Mouse (Mus musculus) stomach, postnatal 0 days (tissue): ENCODE measurements around the gene Nmb. TPM values are rescaled to one million over a fixed set of nuclear protein-coding genes. Genes with fewer than 3 reads are reported as not detected.

Source experiments
- ATAC-seq: fragments of 200-750 bp; cut with Nextera tagmentation; 2 replicates; pipeline ENCODE4 v1.8.0; 2017; ENCODE audit not compliant: low FRiP score, low TSS enrichment
- DNase-seq: peaks from one replicate; pipeline ENCODE4 v3.0.0-alpha.2; 2016; ENCODE audit warnings: low spot score
- H3K27ac ChIP-seq: fragments of 300-500 bp; sonication (generic); replicated peaks from 2 replicates; pipeline ENCODE4 v1.5.1; 2014; ENCODE audit warnings: mild to moderate bottlenecking, control low read depth
- H3K27me3 ChIP-seq: fragments of 300-500 bp; sonication (generic); 2 replicates; pipeline ENCODE4 v1.6.1; 2014; ENCODE audit warnings: low read length; ENCODE audit not compliant: control insufficient read depth, insufficient read depth
- H3K36me3 ChIP-seq: fragments of 300-500 bp; sonication (generic); 2 replicates; pipeline ENCODE4 v1.6.1; 2014; ENCODE audit warnings: low read length, mixed read lengths; ENCODE audit not compliant: control insufficient read depth, insufficient read depth
- H3K4me1 ChIP-seq: fragments of 300-500 bp; sonication (generic); replicated peaks from 2 replicates; pipeline ENCODE4 v1.6.1; 2014; ENCODE audit warnings: antibody characterized with exemption; ENCODE audit not compliant: control insufficient read depth, insufficient read depth
- H3K4me2 ChIP-seq: fragments of 300-500 bp; sonication (generic); replicated peaks from 2 replicates; pipeline ENCODE4 v1.6.1; 2014; ENCODE audit warnings: low read depth, mild to moderate bottlenecking, control low read depth, moderate library complexity
- H3K4me3 ChIP-seq: fragments of 300-500 bp; sonication (generic); 2 replicates; pipeline ENCODE4 v1.5.1; 2014; ENCODE audit warnings: low read depth, low read length, control low read depth
- H3K9ac ChIP-seq: fragments of 300-500 bp; sonication (generic); 2 replicates; pipeline ENCODE4 v1.6.1; 2014; ENCODE audit warnings: mild to moderate bottlenecking, low read length, control low read depth, mixed read lengths
- H3K9me3 ChIP-seq: fragments of 300-500 bp; sonication (generic); 2 replicates; pipeline ENCODE4 v1.6.1; 2016; ENCODE audit warnings: low read length; ENCODE audit not compliant: control insufficient read depth
- CTCF ChIP-seq: IDR thresholded peaks from 2 replicates; pipeline ENCODE4 v1.5.1; 2016; ENCODE audit warnings: antibody characterized with exemption, low read depth, mild to moderate bottlenecking, moderate library complexity
- EP300 ChIP-seq: optimal IDR thresholded peaks from 2 replicates; pipeline ENCODE3; 2016; ENCODE audit warnings: antibody characterized with exemption
- WGBS: fragments of 180-500 bp; shearing (Covaris S2); extraction: QIAGEN DNeasy Blood & Tissue Kit; methylation state at CpG from one replicate; pipeline ENCODE4 v1.1.7; 2014; 5-methylcytosine and 5-hydroxymethylcytosine counted together
- polyA plus RNA-seq: library from polyadenylated mRNA; unstranded; fragments of >200 nt; fragmentation: Nextera tagmentation; extraction: Ambion mirVana; gene quantifications from 2 replicates; pipeline ENCODE4 v1.2.1, GENCODE M21; 2015

The Nmb gene
- polyA plus RNA-seq, 1 experiment from 2014 or later, result 3.3 TPM

- no peak for TF ChIP-seq EP300
- peak; percentile 73 for TF ChIP-seq CTCF
- peak overlapping the region; percentile 44 for H3K4me2 ChIP-seq
- no peak overlapping the region for H3K4me3 ChIP-seq
- H3K27ac ChIP-seq, result no peak overlapping the region
- peak; percentile 78 for DNase-seq
- H3K9ac ChIP-seq, result no peak overlapping the region
- no peaks in the 10 kb centered on the region for H3K4me1 ChIP-seq
- ATAC-seq, result peak; percentile 86
- WGBS, result 15% methylated on average over 14 of the region's 14 CpGs
- no peaks in the 10 kb centered on the region for H3K36me3 ChIP-seq
- H3K27me3 ChIP-seq, result no peaks in the 10 kb centered on the region
- H3K9me3 ChIP-seq, result no peaks in the 10 kb centered on the region
Observed at GRCm38 (mm10) chr7:80882830-80883505, 21.9 kb downstream of the Nmb start.

GRCm38 (mm10) chr7:80875727-80876126 lies 29.1 kb downstream of the Nmb start:
- H3K9ac ChIP-seq, result no peak overlapping the region

GRCm38 (mm10) chr7:80873631-80874030 lies 31.2 kb downstream of the Nmb start:
- no peak for ATAC-seq
- Histone ChIP-seq H3K36me3 (peaks cover 12% of the 10 kb centered on the region; the same call in 1 of the 2 replicates), H3K4me3 (no peak overlapping the region), H3K9ac (no peak overlapping the region), H3K27ac (no peak overlapping the region), H3K27me3 (no peaks in the 10 kb centered on the region), H3K4me1 (no peaks in the 10 kb centered on the region), H3K4me2 (no peak overlapping the region), H3K9me3 (no peaks in the 10 kb centered on the region)
- DNase-seq, result no peak
- no peak for TF ChIP-seq EP300
- no peak for TF ChIP-seq CTCF
- 98% methylated on average over 2 of the region's 2 CpGs for WGBS

More at GRCm38 (mm10) chr7:80875727-80876126, 29.1 kb downstream of the Nmb start:
- H3K4me3 ChIP-seq, result no peak overlapping the region
- peaks cover 12% of the 10 kb centered on the region; the same call in 1 of the 2 replicates for H3K36me3 ChIP-seq
- H3K27ac ChIP-seq, result no peak overlapping the region
- WGBS, result 65% methylated on average over 37 of the region's 37 CpGs
- no peaks in the 10 kb centered on the region for H3K27me3 ChIP-seq
- no peaks in the 10 kb centered on the region for H3K9me3 ChIP-seq
- no peak overlapping the region for H3K4me2 ChIP-seq
- H3K4me1 ChIP-seq, result no peaks in the 10 kb centered on the region
- DNase-seq (no peak), ATAC-seq (no peak)
- no peak for TF ChIP-seq CTCF
- no peak for TF ChIP-seq EP300

- no peak overlapping the region for H3K4me2 ChIP-seq
- peaks cover 12% of the 10 kb centered on the region; the same call in 1 of the 2 replicates for H3K36me3 ChIP-seq
- no peaks in the 10 kb centered on the region for H3K27me3 ChIP-seq
- TF ChIP-seq CTCF (no peak), EP300 (no peak)
- H3K4me3 ChIP-seq, result no peak overlapping the region
- no peaks in the 10 kb centered on the region for H3K9me3 ChIP-seq
- no peak overlapping the region for H3K27ac ChIP-seq
- H3K4me1 ChIP-seq, result no peaks in the 10 kb centered on the region
- 87% methylated on average over 5 of the region's 5 CpGs for WGBS
- DNase-seq (no peak), ATAC-seq (0 out of 2 replicates have a peak, but pooled peaks have one; percentile 5)
- no peak overlapping the region for H3K9ac ChIP-seq
Observed at GRCm38 (mm10) chr7:80873038-80873437, 31.8 kb downstream of the Nmb start.

DNA sequence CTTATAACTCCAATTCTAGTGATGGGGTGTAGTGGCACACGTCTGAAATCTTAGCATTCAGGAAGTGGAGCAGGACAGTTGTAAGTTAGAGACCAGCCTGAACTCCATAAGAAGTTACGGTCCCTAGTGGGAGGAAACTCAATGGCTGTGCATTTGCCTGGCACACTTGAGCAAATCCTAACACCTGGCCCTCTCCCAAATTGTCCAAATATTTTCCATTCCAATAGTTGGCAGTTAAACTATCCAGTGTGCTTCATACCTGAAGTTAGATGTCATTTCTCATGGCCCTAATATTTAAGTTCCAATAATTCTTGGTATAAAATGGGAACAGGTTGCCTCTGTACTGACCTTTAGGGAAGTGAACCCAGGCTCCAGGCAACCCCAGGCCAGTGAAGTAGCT lies 36.2 kb downstream of the Nmb start:
- DNase-seq (no peak), ATAC-seq (no peak)
- Histone ChIP-seq H3K4me2 (no peak overlapping the region), H3K4me3 (no peak overlapping the region), H3K27me3 (no peaks in the 10 kb centered on the region), H3K36me3 (peaks cover 2% of the 10 kb centered on the region; the same call in 1 of the 2 replicates), H3K9me3 (no peaks in the 10 kb centered on the region), H3K4me1 (no peaks in the 10 kb centered on the region), H3K27ac (no peak overlapping the region), H3K9ac (no peak overlapping the region)
- TF ChIP-seq EP300, result no peak
- no peak for TF ChIP-seq CTCF
- WGBS, result 81% methylated on average over 2 of the region's 2 CpGs

DNA sequence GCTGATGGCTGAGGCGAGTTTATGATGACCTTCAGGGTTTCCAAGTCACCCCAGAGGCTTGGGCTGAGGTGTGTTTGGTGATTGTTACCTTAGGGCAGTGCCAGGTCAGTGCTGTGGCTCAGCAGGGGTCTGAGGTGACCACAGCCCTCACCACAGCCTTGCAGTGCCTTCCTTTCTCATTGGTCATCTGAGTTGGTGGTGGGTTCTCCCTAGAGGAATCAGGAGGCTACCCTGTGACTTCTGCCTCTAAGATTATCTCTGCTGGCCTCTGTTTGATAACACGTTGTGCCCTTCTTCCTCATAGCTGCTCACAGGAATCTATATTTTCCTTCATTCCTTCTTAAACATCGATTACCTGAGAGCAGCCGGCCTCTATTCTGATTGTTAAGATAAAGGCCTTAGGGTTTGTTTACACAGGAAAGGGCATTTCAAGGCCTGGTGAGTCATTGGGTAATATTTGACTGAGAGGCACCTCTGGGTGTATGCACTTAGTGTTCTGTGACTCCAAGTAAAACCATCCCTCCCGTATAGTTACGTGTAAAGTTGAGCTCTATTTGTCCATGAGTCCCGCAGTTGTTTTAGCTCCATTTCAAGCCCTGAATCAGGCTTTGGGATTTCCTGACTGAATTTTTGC lies 38.2 kb downstream of the Nmb start:
- 39% methylated on average over 7 of the region's 7 CpGs for WGBS
- Histone ChIP-seq H3K27ac (peak overlapping the region; percentile 67; the same call in 1 of the 2 replicates), H3K9ac (no peak overlapping the region), H3K4me2 (no peak overlapping the region), H3K4me3 (no peak overlapping the region), H3K9me3 (no peaks in the 10 kb centered on the region), H3K27me3 (no peaks in the 10 kb centered on the region), H3K36me3 (no peaks in the 10 kb centered on the region; the same call in 1 of the 2 replicates), H3K4me1 (no peaks in the 10 kb centered on the region; the same call in 1 of the 2 replicates)
- TF ChIP-seq EP300 (no peak), CTCF (no peak)
- peak; percentile 95 for ATAC-seq
- DNase-seq, result peak; percentile 57
